Mouse (Mus musculus): ENCODE results near the gene Gjd2. TPM values are rescaled to one million over a fixed set of nuclear protein-coding genes. Genes with fewer than 3 reads are reported as not detected.
A peak's percentile ranks its signal among the peaks of the same experiment; 100 is the strongest.

Gjd2 gene
- polyA plus RNA-seq, 1 experiment from 2014 or later, result 0.44 TPM

- Histone ChIP-seq H3K4me1 (peaks cover 6% of the 10 kb centered on the region; the same call in 1 of the 2 replicates), H3K27ac (replicated peaks) (no peak overlapping the region), H3K27me3 (ENCODE audit: low read depth, poor library complexity, severe bottlenecking) (no peaks in the 10 kb centered on the region), H3K9me3 (replicated peaks) (no peaks in the 10 kb centered on the region), H3K4me3 (no peak overlapping the region), H3K36me3 (no peaks in the 10 kb centered on the region)
- 91% methylated on average over 5 of the region's 5 CpGs for WGBS
- DNase-seq (ENCODE audit: low spot score), result no peak
These were observed 34.7 kb upstream of the Gjd2 start for GRCm38 (mm10) chr2:114047960-114048611.

- Histone ChIP-seq H3K9me3 (replicated peaks) (no peaks in the 10 kb centered on the region), H3K36me3 (no peaks in the 10 kb centered on the region), H3K27me3 (ENCODE audit: low read depth, poor library complexity, severe bottlenecking) (no peaks in the 10 kb centered on the region), H3K4me3 (no peak overlapping the region), H3K4me1 (no peaks in the 10 kb centered on the region), H3K27ac (replicated peaks) (no peak overlapping the region)
- 88% methylated on average over 5 of the region's 5 CpGs for WGBS
- no peak for DNase-seq (ENCODE audit: low spot score)
These were observed 32.8 kb upstream of the Gjd2 start for GRCm38 (mm10) chr2:114046151-114046664.

- H3K4me1 ChIP-seq, result no peaks in the 10 kb centered on the region
- no peaks in the 10 kb centered on the region for H3K9me3 ChIP-seq (replicated peaks)
- H3K4me3 ChIP-seq, result no peak overlapping the region
- H3K36me3 ChIP-seq, result no peaks in the 10 kb centered on the region
- no peak for DNase-seq (ENCODE audit: low spot score)
- no peaks in the 10 kb centered on the region for H3K27me3 ChIP-seq (ENCODE audit: low read depth, poor library complexity, severe bottlenecking)
- no peak overlapping the region for H3K27ac ChIP-seq (replicated peaks)
- 71% methylated on average over 2 of the region's 2 CpGs for WGBS
These were observed 24.5 kb upstream of the Gjd2 start for GRCm38 (mm10) chr2:114037926-114038325.

DNA sequence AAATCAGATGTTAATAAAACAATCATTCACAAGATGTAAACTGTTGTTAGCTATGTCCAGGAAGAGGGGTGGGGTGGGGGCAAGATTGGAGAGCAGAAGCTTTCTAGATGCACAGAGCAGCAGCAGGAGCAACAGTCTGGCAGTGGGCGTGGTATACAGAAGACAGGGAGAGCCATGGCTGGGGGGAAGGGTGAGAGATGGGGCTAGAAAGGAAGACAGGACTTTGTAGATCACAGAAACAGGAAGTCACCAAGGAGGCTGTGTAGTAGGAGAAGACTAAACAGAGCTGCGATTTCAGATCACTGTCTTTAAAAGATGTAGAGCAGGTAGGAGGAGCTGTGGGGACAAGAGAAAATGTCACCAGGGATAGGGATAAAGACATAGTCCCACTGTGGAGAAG lies 18.8 kb upstream of the Gjd2 start:
- Histone ChIP-seq H3K36me3 (no peaks in the 10 kb centered on the region), H3K4me3 (no peak overlapping the region), H3K9me3 (replicated peaks) (no peaks in the 10 kb centered on the region), H3K4me1 (no peaks in the 10 kb centered on the region), H3K27ac (replicated peaks) (no peak overlapping the region), H3K27me3 (ENCODE audit: low read depth, poor library complexity, severe bottlenecking) (no peaks in the 10 kb centered on the region)
- 42% methylated on average over 2 of the region's 2 CpGs for WGBS
- no peak for DNase-seq (ENCODE audit: low spot score)

DNA sequence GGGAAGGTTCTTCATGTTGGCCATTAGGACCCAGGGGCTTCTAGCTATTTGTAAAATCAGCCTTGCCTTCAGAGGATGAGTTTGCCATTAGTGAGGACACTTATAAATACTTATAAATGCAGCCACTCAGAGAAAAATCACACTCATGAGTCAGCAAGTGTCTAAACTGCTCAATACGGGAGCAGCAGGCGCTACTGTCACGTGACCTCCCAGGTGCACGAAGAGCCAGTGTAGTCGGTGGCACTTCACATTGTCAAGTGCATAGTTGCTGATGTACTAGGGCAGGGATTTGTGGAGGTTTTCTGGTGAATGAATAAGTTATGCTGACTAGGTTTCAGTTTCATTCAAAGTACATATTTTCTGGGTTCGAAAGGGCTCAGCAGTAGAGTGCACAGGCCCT lies 10.0 kb upstream of the Gjd2 start:
- H3K4me3 ChIP-seq, result no peak overlapping the region
- H3K27me3 ChIP-seq (ENCODE audit: low read depth, poor library complexity, severe bottlenecking), result no peaks in the 10 kb centered on the region
- H3K4me1 ChIP-seq, result no peaks in the 10 kb centered on the region
- no peak overlapping the region for H3K27ac ChIP-seq (replicated peaks)
- no peaks in the 10 kb centered on the region for H3K36me3 ChIP-seq
- no peak for DNase-seq (ENCODE audit: low spot score)
- no peaks in the 10 kb centered on the region for H3K9me3 ChIP-seq (replicated peaks)
- WGBS, result 91% methylated on average over 6 of the region's 6 CpGs

- DNase-seq (ENCODE audit: low spot score), result no peak
- Histone ChIP-seq H3K27me3 (ENCODE audit: low read depth, poor library complexity, severe bottlenecking) (peaks cover 8% of the 10 kb centered on the region), H3K9me3 (replicated peaks) (no peaks in the 10 kb centered on the region), H3K36me3 (no peaks in the 10 kb centered on the region), H3K27ac (replicated peaks) (no peak overlapping the region), H3K4me1 (no peaks in the 10 kb centered on the region), H3K4me3 (no peak overlapping the region)
These were observed 6.8 kb upstream of the Gjd2 start for GRCm38 (mm10) chr2:114020210-114020563.

DNA sequence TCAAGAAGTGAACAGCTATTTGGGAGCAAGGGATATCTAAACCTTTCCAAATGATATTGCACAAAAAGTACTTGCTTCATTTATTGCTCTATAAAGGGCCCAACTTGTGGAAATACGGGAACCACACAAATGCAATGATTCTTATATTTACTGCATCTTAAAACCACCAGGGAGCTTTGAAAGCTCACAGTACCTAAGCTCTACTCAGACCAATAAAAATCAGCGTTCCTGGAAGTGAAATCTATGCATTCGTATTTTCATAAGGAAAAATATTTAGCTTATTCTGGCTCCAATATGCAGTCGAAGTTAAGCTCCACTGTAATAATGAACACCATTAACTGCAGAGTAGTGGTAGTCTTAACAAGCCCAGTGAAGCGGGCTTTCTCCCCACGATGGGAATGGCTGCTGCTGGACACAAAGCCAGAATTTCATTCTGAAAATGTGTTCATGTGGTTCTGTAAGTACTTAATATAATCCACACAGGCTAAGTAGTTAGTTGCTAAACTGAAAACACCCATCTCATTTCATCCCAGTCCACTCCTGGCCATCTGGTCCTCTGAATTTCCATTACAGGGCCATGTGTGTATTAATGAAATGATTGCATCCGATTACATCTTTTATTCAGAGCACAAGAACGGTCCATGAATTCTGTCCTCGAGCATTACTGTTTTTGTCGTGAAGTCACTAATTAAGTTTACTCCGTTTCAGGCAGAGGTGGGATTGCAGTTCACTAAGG lies 6.2 kb upstream of the Gjd2 start:
- H3K9me3 ChIP-seq (replicated peaks), result no peaks in the 10 kb centered on the region
- H3K27me3 ChIP-seq (ENCODE audit: low read depth, poor library complexity, severe bottlenecking), result peaks cover 14% of the 10 kb centered on the region
- H3K36me3 ChIP-seq, result no peaks in the 10 kb centered on the region
- WGBS, result 89% methylated on average over 11 of the region's 11 CpGs
- H3K27ac ChIP-seq (replicated peaks), result no peak overlapping the region
- no peak overlapping the region for H3K4me3 ChIP-seq
- no peak for DNase-seq (ENCODE audit: low spot score)
- H3K4me1 ChIP-seq, result no peaks in the 10 kb centered on the region

GRCm38 (mm10) chr2:114018136-114018535 lies 4.7 kb upstream of the Gjd2 start:
- 40% methylated on average over 10 of the region's 10 CpGs for WGBS
- H3K4me1 ChIP-seq, result peaks cover 11% of the 10 kb centered on the region
- no peak overlapping the region for H3K27ac ChIP-seq (replicated peaks)
- H3K4me3 ChIP-seq, result no peak overlapping the region
- no peak for DNase-seq (ENCODE audit: low spot score)
- H3K27me3 ChIP-seq (ENCODE audit: low read depth, poor library complexity, severe bottlenecking), result peaks cover 29% of the 10 kb centered on the region
- H3K9me3 ChIP-seq (replicated peaks), result no peaks in the 10 kb centered on the region
- no peaks in the 10 kb centered on the region for H3K36me3 ChIP-seq

- H3K36me3 ChIP-seq, result no peaks in the 10 kb centered on the region
- H3K4me3 ChIP-seq, result no peak overlapping the region
- DNase-seq (ENCODE audit: low spot score), result no peak
- H3K27ac ChIP-seq (replicated peaks), result no peak overlapping the region
- H3K27me3 ChIP-seq (ENCODE audit: low read depth, poor library complexity, severe bottlenecking), result peaks cover 50% of the 10 kb centered on the region
- H3K4me1 ChIP-seq, result peaks cover 17% of the 10 kb centered on the region
- H3K9me3 ChIP-seq (replicated peaks), result no peaks in the 10 kb centered on the region
- 76% methylated on average over 6 of the region's 6 CpGs for WGBS
These were observed 1.4 kb upstream of the Gjd2 start for GRCm38 (mm10) chr2:114014839-114015238.

GRCm38 (mm10) chr2:114013846-114014245 lies 427 bp upstream of the Gjd2 start:
- H3K27me3 ChIP-seq (ENCODE audit: low read depth, poor library complexity, severe bottlenecking), result peaks cover 50% of the 10 kb centered on the region
- peak overlapping the region; percentile 69 for H3K4me3 ChIP-seq
- H3K27ac ChIP-seq (replicated peaks), result no peak overlapping the region
- no peaks in the 10 kb centered on the region for H3K36me3 ChIP-seq
- no peak for DNase-seq (ENCODE audit: low spot score)
- no peaks in the 10 kb centered on the region for H3K9me3 ChIP-seq (replicated peaks)
- 1% methylated on average over 13 of the region's 13 CpGs for WGBS
- H3K4me1 ChIP-seq, result peaks cover 17% of the 10 kb centered on the region

GRCm38 (mm10) chr2:114012749-114013211 lies 639 bp downstream of the Gjd2 start:
- Histone ChIP-seq H3K4me3 (peak overlapping the region; percentile 69), H3K27me3 (ENCODE audit: low read depth, poor library complexity, severe bottlenecking) (peaks cover 50% of the 10 kb centered on the region), H3K27ac (replicated peaks) (peak overlapping the region; percentile 70), H3K9me3 (replicated peaks) (no peaks in the 10 kb centered on the region), H3K36me3 (no peaks in the 10 kb centered on the region), H3K4me1 (peaks cover 17% of the 10 kb centered on the region)
- WGBS, result 6% methylated on average over 19 of the region's 19 CpGs
- peak; percentile 23 for DNase-seq (ENCODE audit: low spot score)

- no peaks in the 10 kb centered on the region for H3K36me3 ChIP-seq
- peaks cover 44% of the 10 kb centered on the region for H3K27me3 ChIP-seq (ENCODE audit: low read depth, poor library complexity, severe bottlenecking)
- H3K27ac ChIP-seq (replicated peaks), result no peak overlapping the region
- peaks cover 17% of the 10 kb centered on the region for H3K4me1 ChIP-seq
- peak; percentile 33 for DNase-seq (ENCODE audit: low spot score)
- no peak overlapping the region for H3K4me3 ChIP-seq
- 44% methylated on average over 4 of the region's 4 CpGs for WGBS
- no peaks in the 10 kb centered on the region for H3K9me3 ChIP-seq (replicated peaks)
These were observed 1.6 kb downstream of the Gjd2 start for GRCm38 (mm10) chr2:114011838-114012237.

GRCm38 (mm10) chr2:114008321-114008720 lies 5.1 kb downstream of the Gjd2 start:
- Histone ChIP-seq H3K27ac (replicated peaks) (no peak overlapping the region), H3K4me3 (no peak overlapping the region), H3K36me3 (no peaks in the 10 kb centered on the region), H3K27me3 (ENCODE audit: low read depth, poor library complexity, severe bottlenecking) (peaks cover 23% of the 10 kb centered on the region), H3K9me3 (replicated peaks) (no peaks in the 10 kb centered on the region), H3K4me1 (peaks cover 7% of the 10 kb centered on the region)
- no peak for DNase-seq (ENCODE audit: low spot score)
- WGBS, result 84% methylated on average over 2 of the region's 2 CpGs
